Mouse (Mus musculus) ovary, postnatal 36 days (tissue): ENCODE measurements around the gene Bcdin3d.
"Not testable (repeated sequence)": the region's sequence is repeated elsewhere in the genome, so short reads cannot be mapped to it uniquely, and the experiment has no call there.

ENCODE experiments used
- DNase-seq: peaks from one replicate; pipeline ENCODE4 v3.0.0; 2022; ENCODE audit warnings: low spot score, mixed read lengths

The Bcdin3d gene

GRCm38 (mm10) chr15:99472972-99473371, 1.6 kb downstream of the Bcdin3d start:
- no peak for DNase-seq

- no peak for DNase-seq
These were observed 2.9 kb downstream of the Bcdin3d start for GRCm38 (mm10) chr15:99471677-99472063.

- peak; percentile 48 for DNase-seq
These were observed 3.4 kb downstream of the Bcdin3d start for GRCm38 (mm10) chr15:99470971-99471676.

- no peak for DNase-seq
These were observed 4.2 kb downstream of the Bcdin3d start for GRCm38 (mm10) chr15:99470224-99470761.

- no peak for DNase-seq
These were observed 4.8 kb downstream of the Bcdin3d start for GRCm38 (mm10) chr15:99469736-99470135.

- peak; percentile 45 for DNase-seq
These were observed 5.5 kb downstream of the Bcdin3d start for GRCm38 (mm10) chr15:99469067-99469466.

- DNase-seq, result no peak
These were observed 11.3 kb downstream of the Bcdin3d start for GRCm38 (mm10) chr15:99463194-99463593.

GRCm38 (mm10) chr15:99457606-99458401, 16.7 kb downstream of the Bcdin3d start, which contains the start of gene Nckap5l:
Nckap5l (minus strand) TSS chr15:99457748.
- peak; percentile 93 for DNase-seq

- peak; percentile 72 for DNase-seq
These were observed 17.4 kb downstream of the Bcdin3d start for GRCm38 (mm10) chr15:99456963-99457605.

- DNase-seq, result no peak
These were observed 18.1 kb downstream of the Bcdin3d start for GRCm38 (mm10) chr15:99456338-99456962.

GRCm38 (mm10) chr15:99455415-99455814, 19.1 kb downstream of the Bcdin3d start:
- DNase-seq, result no peak

GRCm38 (mm10) chr15:99454585-99455279, 19.8 kb downstream of the Bcdin3d start:
- no peak for DNase-seq

- no peak for DNase-seq
These were observed 21.2 kb downstream of the Bcdin3d start for GRCm38 (mm10) chr15:99453153-99453900.

GRCm38 (mm10) chr15:99449751-99450280, 24.7 kb downstream of the Bcdin3d start:
- peak; percentile 43 for DNase-seq

- DNase-seq, result peak; percentile 69
These were observed 25.3 kb downstream of the Bcdin3d start for GRCm38 (mm10) chr15:99449131-99449750.

GRCm38 (mm10) chr15:99446136-99446535, 28.4 kb downstream of the Bcdin3d start:
- DNase-seq, result not testable (repeated sequence)

GRCm38 (mm10) chr15:99445567-99445966, 29.0 kb downstream of the Bcdin3d start:
- no peak for DNase-seq

- no peak for DNase-seq
These were observed 32.2 kb downstream of the Bcdin3d start for GRCm38 (mm10) chr15:99442358-99442757.

GRCm38 (mm10) chr15:99440816-99441457, 33.6 kb downstream of the Bcdin3d start:
- no peak for DNase-seq
